Mouse (Mus musculus): ENCODE data around the gene Lrrc3. TPM values are rescaled to one million over a fixed set of nuclear protein-coding genes. Genes with fewer than 3 reads are reported as not detected.

Gene Lrrc3
- polyA plus RNA-seq, 1 experiment, result not detected

DNA sequence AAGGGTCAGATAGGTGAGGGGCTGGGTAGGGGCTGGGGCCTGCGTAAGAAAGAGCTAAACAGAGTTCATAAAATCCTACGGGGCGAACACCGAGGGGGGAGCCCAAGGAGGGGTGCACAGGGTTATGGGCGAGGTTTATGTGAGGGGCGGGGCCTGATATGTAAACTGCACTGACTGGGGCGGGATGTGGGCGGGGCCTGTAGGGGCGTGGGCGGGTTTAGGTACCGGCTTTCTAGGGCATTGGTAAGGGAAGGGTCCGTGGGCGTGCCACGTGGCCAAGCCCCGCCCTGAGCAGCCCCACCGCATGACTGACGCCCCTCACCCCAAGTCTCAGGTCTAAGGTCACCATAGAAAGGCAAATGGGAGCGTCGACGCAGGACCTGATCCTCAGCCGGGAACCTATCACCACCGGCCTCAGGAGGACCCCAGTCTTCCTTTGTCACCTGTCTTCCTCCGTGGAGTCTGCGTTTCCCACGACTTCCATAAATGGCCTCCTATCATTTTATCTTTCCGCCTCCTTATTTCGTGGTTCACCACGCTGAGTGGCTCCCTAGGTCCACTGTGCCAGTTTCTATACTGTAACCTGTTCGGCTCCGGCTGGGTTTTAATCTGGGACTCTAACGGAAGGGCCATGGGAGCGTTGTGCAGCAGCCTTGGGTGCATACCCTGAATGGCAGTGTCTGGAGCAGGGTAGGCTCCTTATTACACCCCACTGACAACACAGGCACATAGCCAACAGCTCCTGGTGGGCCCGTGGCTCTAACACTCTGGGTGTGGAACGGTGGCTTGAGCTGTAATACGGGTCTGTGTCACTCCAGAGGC, 769 bp upstream of the Lrrc3 start:
- H3K4me1 ChIP-seq (ENCODE audit: control insufficient read depth, insufficient read depth, low read length), result peaks cover 8% of the 10 kb centered on the region
- peak overlapping the region; percentile 43 for H3K4me3 ChIP-seq (ENCODE audit: insufficient read depth, low read length)
- TF ChIP-seq CTCF (IDR thresholded peaks at IDR 0.05; ENCODE audit: low read depth, low read length), result no peak
- no peak for TF ChIP-seq POLR2A (IDR thresholded peaks at IDR 0.05; ENCODE audit: borderline replicate concordance, low read depth, low read length)
- no peak overlapping the region for H3K27ac ChIP-seq (ENCODE audit: insufficient read depth, low read depth, low read length)

DNA sequence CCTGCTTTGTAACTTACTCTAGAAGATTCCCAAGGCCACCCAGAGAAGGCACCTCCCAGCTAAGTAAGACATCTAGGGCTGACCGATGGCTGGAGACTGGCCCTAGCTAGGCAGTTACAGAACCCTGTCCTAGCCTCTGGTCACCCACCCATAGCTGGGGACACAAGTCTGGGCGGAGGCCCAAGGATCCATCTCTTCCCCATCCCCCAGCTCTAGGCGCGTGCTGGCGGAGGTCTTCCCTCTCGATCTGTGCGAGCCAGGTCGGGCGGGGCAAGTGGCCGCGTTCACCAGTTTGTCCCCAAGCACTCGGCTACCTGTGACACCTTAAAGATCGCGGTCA, 495 bp downstream of the Lrrc3 start:
- Histone ChIP-seq H3K4me1 (ENCODE audit: control insufficient read depth, insufficient read depth, low read length) (peaks cover 8% of the 10 kb centered on the region), H3K27ac (ENCODE audit: insufficient read depth, low read depth, low read length) (no peak overlapping the region), H3K4me3 (ENCODE audit: insufficient read depth, low read length) (peak overlapping the region; percentile 59)
- TF ChIP-seq POLR2A (IDR thresholded peaks at IDR 0.05; ENCODE audit: borderline replicate concordance, low read depth, low read length) (no peak), CTCF (IDR thresholded peaks at IDR 0.05; ENCODE audit: low read depth, low read length) (no peak)

DNA sequence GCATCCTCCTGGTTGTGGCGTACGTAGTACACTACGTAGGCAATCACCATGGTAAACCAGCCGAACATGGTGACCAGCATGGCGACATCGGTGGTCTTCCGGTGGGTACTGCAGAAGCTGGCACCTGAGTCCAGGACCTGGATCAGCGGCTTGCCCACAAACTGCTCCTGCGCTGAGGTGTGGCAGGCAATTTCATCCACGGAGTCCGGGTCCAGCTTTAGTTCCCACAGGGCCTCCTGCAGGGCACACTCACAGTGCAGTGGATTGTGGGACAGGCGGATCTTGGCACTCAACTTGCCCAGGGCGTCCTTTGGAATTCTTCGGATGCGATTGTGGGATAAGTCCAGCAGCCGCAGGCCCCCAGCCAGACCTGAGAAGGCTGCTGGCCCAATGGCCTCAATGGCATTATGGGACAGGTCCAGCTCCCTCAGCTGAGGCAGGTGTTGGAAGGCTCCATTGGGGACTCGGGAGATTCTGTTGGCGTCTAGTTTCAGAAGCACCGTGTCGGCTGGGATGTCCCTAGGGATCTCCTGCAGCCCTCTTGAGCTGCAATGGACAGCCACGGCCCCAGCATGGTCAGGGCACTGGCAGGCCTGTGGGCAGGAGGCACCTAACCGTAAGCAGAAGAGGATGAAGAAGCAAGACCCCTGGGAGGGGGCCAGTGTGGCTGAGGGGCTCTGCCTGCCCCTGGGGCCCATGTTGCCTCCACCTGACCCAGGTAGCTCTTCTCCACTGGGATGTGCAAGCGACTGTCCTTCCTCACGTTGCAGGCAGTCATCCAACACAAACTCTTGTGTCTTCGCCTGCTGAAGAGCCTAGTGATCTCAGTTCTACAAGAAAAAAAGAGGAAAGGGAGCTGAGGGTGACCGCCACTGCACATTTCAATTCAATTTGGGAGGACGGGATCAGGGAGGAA, 1.2 kb downstream of the Lrrc3 start:
- no peak for TF ChIP-seq POLR2A (IDR thresholded peaks at IDR 0.05; ENCODE audit: borderline replicate concordance, low read depth, low read length)
- TF ChIP-seq CTCF (IDR thresholded peaks at IDR 0.05; ENCODE audit: low read depth, low read length), result no peak
- H3K27ac ChIP-seq (ENCODE audit: insufficient read depth, low read depth, low read length), result no peak overlapping the region
- no peak overlapping the region for H3K4me3 ChIP-seq (ENCODE audit: insufficient read depth, low read length)
- H3K4me1 ChIP-seq (ENCODE audit: control insufficient read depth, insufficient read depth, low read length), result peaks cover 8% of the 10 kb centered on the region

DNA sequence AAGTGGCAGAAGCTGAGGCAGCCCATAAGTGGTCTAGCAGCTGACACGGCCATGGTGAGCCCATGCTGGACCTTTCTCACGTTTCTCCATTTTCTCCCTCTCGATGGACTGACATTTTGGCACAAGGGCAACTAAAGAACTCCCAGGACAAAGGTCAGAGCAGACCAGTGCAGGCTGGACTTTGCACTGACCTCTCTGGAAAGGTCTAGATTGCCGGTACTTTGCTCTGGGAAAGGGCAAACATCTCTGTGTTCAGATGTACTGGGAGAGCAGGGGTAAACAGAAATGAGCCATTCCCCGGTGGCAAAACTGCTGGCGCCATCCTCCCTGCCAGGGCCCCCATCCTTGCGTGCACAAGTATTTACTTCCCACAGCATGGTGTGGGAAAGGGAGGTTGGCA, 2.2 kb downstream of the Lrrc3 start:
- no peak for TF ChIP-seq CTCF (IDR thresholded peaks at IDR 0.05; ENCODE audit: low read depth, low read length)
- TF ChIP-seq POLR2A (IDR thresholded peaks at IDR 0.05; ENCODE audit: borderline replicate concordance, low read depth, low read length), result no peak
- no peak overlapping the region for H3K27ac ChIP-seq (ENCODE audit: insufficient read depth, low read depth, low read length)
- H3K4me1 ChIP-seq (ENCODE audit: control insufficient read depth, insufficient read depth, low read length), result peaks cover 8% of the 10 kb centered on the region
- no peak overlapping the region for H3K4me3 ChIP-seq (ENCODE audit: insufficient read depth, low read length)

DNA sequence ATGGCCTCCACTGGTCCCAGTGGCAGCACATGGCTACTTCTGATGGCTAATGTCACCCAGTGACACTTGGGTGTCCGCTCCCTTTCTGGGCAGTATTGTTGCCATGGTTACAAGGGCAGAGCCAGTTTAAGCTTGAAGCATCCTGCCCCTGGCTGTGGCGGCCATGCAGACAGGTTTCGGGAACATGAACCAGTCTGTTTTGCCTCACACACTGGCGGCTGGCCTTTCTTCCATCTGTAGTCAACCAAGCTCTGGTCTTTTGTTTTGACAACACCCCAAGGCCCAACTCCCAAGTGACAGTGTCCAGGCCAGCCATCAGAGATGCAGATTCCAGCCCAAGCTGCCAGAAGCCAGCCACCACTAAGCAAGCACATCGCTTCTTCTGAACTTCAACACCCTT, 6.8 kb downstream of the Lrrc3 start:
- no peaks in the 10 kb centered on the region for H3K4me1 ChIP-seq (ENCODE audit: control insufficient read depth, insufficient read depth, low read length)
- no peak overlapping the region for H3K4me3 ChIP-seq (ENCODE audit: insufficient read depth, low read length)
- H3K27ac ChIP-seq (ENCODE audit: insufficient read depth, low read depth, low read length), result no peak overlapping the region
- TF ChIP-seq POLR2A (IDR thresholded peaks at IDR 0.05; ENCODE audit: borderline replicate concordance, low read depth, low read length) (no peak), CTCF (IDR thresholded peaks at IDR 0.05; ENCODE audit: low read depth, low read length) (no peak)

DNA sequence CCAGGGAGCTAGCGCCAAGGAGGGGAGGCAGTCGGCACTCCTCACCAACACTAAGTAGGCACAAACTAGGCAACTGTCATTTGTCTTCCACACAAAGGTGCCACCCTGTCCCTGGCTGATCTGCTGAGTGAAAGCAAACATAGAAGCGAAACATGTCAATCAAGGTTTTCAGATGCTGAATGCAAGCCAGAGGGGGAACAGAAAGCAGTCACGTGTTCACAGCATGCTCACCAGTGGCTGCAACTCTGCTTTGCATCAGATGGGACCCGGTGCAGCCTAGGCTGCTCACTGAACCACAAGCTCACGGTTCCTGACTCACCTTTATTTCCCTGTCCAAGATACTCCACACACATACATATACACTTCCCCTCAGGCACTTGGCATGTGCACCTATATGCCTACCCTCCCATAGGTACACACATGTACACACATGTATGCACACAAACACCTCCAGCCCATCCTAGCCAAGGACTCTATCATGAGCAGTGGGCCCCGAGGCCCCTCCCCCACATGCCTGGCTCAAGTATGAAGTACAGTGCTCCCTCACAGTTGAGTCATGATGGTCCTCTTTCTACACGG, 11.3 kb downstream of the Lrrc3 start:
- TF ChIP-seq CTCF (IDR thresholded peaks at IDR 0.05; ENCODE audit: low read depth, low read length) (no peak), POLR2A (IDR thresholded peaks at IDR 0.05; ENCODE audit: borderline replicate concordance, low read depth, low read length) (no peak)
- no peak overlapping the region for H3K4me3 ChIP-seq (ENCODE audit: insufficient read depth, low read length)
- H3K4me1 ChIP-seq (ENCODE audit: control insufficient read depth, insufficient read depth, low read length), result no peaks in the 10 kb centered on the region
- H3K27ac ChIP-seq (ENCODE audit: insufficient read depth, low read depth, low read length), result no peak overlapping the region

DNA sequence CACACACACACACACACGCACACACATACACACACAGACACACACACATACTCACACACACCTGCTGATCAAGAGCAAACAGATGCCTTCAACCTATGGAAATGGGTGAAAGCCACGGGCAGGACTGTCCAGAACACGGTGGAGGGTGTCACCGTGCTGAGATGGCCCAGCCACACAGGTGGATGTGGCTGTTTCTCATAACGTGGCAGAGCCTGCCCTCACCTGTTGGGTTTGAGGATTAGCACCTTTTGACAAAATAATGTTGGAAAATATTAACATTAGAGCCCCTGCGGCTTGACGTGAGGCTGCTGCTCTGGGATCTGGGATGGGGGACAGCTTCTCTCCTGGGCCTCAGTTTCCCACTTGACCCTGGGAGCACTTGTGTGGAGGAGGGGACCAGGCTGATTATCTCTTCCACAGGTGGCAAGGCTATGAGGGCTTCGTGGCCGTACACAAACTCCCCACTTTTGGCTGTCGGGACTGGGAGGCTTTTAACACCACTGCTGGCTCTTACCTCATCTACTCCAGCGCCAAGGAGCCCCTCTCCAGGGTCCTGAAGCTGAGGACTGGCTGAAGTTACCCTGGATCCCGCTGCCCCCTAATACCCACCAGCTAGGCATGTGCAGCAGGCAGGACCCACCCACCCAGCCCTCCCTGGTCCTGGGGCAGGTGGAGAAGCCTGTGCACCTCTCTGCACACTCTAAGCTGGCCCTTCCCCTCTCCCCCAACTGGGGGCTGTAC, 16.2 kb downstream of the Lrrc3 start:
- H3K27ac ChIP-seq (ENCODE audit: insufficient read depth, low read depth, low read length), result no peak overlapping the region
- no peak overlapping the region for H3K4me3 ChIP-seq (ENCODE audit: insufficient read depth, low read length)
- H3K4me1 ChIP-seq (ENCODE audit: control insufficient read depth, insufficient read depth, low read length), result no peaks in the 10 kb centered on the region
- TF ChIP-seq POLR2A (IDR thresholded peaks at IDR 0.05; ENCODE audit: borderline replicate concordance, low read depth, low read length), result no peak
- TF ChIP-seq CTCF (IDR thresholded peaks at IDR 0.05; ENCODE audit: low read depth, low read length), result no peak

DNA sequence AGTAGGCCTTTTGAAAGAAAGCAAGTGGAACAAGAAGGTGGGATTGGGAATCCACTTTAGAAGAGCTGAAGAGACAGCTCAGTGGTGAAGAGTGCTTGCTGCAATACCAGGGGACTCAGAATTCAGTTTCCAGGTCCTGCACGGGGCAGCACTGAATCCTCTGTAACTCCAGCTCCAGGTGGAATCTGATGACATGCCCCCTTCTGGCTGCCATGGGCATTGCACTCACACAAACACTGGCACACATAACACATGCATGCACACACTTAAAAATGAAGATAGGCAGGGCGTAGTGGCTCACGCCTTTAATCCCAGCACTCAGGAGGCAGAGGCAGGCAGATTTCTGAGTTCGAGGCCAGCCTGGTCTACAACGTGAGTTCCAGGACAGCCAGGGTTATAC, 19.8 kb downstream of the Lrrc3 start:
- no peak overlapping the region for H3K4me3 ChIP-seq (ENCODE audit: insufficient read depth, low read length)
- no peak; the same call in none of the 2 replicates for TF ChIP-seq CTCF (IDR thresholded peaks at IDR 0.05; ENCODE audit: low read depth, low read length)
- TF ChIP-seq POLR2A (IDR thresholded peaks at IDR 0.05; ENCODE audit: borderline replicate concordance, low read depth, low read length), result no peak
- H3K27ac ChIP-seq (ENCODE audit: insufficient read depth, low read depth, low read length), result no peak overlapping the region
- no peaks in the 10 kb centered on the region for H3K4me1 ChIP-seq (ENCODE audit: control insufficient read depth, insufficient read depth, low read length)

DNA sequence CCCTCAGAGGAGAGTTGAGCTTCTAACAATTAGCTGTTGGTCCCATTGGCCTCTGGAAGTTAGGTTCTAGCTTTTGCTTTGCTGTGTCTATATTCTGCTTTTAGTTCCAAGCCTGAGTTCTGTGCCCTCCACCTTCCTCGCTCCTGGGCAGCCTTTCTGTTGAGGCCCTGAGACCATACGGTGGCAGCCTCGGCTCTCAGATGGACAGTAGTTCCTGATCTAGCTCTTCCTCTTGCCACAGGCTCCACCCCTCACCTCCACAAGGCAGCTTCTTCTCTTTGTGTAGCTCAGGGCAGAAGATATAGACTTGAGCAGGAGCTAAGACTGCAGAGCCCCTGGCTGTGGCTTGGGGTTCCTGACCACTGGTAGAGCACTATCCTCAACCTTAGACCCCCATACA, 22.0 kb downstream of the Lrrc3 start:
- TF ChIP-seq POLR2A (IDR thresholded peaks at IDR 0.05; ENCODE audit: borderline replicate concordance, low read depth, low read length) (no peak), CTCF (IDR thresholded peaks at IDR 0.05; ENCODE audit: low read depth, low read length) (no peak)
- H3K4me1 ChIP-seq (ENCODE audit: control insufficient read depth, insufficient read depth, low read length), result no peaks in the 10 kb centered on the region
- H3K4me3 ChIP-seq (ENCODE audit: insufficient read depth, low read length), result no peak overlapping the region
- no peak overlapping the region for H3K27ac ChIP-seq (ENCODE audit: insufficient read depth, low read depth, low read length)
